8 mouse cellular contexts compared by ENCODE assay signal in genomic region chr11:100297801-100298200, GRCm38 (mm10). TPM values are rescaled to one million over a fixed set of nuclear protein-coding genes. Genes with fewer than 3 reads are reported as not detected.
DNase-seq lines count a peak whose midpoint lies in the region; ATAC-seq and TF ChIP-seq lines count a peak whose summit lies in the region.

No protein-coding gene starts in this region.

- H3K9ac ChIP-seq in heart, embryonic 11.5 days (ENCODE audit: low read depth, low read length), result no peak overlapping the region
- no peak overlapping the region for H3K9ac ChIP-seq in embryonic facial prominence, embryonic 12.5 days
- H3K9ac ChIP-seq in limb, embryonic 11.5 days (ENCODE audit: low read length), result no peak overlapping the region
- no peak overlapping the region for H3K9ac ChIP-seq in neural tube, embryonic 12.5 days

- H3K9me3 ChIP-seq in heart, embryonic 11.5 days (replicated peaks; ENCODE audit: control insufficient read depth, low read length), result no peaks in the 10 kb centered on the region
- no peaks in the 10 kb centered on the region for H3K9me3 ChIP-seq in heart, embryonic 10.5 days
- H3K9me3 ChIP-seq in embryonic facial prominence, embryonic 12.5 days, result no peaks in the 10 kb centered on the region
- H3K9me3 ChIP-seq in limb, embryonic 11.5 days (ENCODE audit: control insufficient read depth, low read length), result no peaks in the 10 kb centered on the region
- no peaks in the 10 kb centered on the region for H3K9me3 ChIP-seq in neural tube, embryonic 12.5 days

- ATAC-seq in heart, embryonic 11.5 days (replicated peaks; ENCODE audit: insufficient number of reproducible peaks, low FRiP score, low TSS enrichment), result no peak
- ATAC-seq in embryonic facial prominence, embryonic 12.5 days (ENCODE audit: insufficient number of reproducible peaks, insufficient read depth, low FRiP score, low TSS enrichment), result no peak
- ATAC-seq in limb, embryonic 11.5 days (ENCODE audit: insufficient number of reproducible peaks, low FRiP score, low TSS enrichment, low read depth), result no peak
- no peak for ATAC-seq in neural tube, embryonic 12.5 days (ENCODE audit: low FRiP score, low read depth)

- H3K4me3 ChIP-seq in heart, embryonic 11.5 days (ENCODE audit: low read depth, low read length), result no peak overlapping the region
- no peak overlapping the region for H3K4me3 ChIP-seq in heart, embryonic 10.5 days
- no peak overlapping the region for H3K4me3 ChIP-seq in C2C12 (ENCODE audit: insufficient read depth, poor library complexity, severe bottlenecking)
- H3K4me3 ChIP-seq in embryonic facial prominence, embryonic 12.5 days, result no peak overlapping the region
- H3K4me3 ChIP-seq in limb, embryonic 11.5 days (ENCODE audit: low read depth, low read length), result no peak overlapping the region
- H3K4me3 ChIP-seq in neural tube, embryonic 12.5 days, result no peak overlapping the region

- no peaks in the 10 kb centered on the region for H3K79me3 ChIP-seq in C2C12 (ENCODE audit: low read depth)

- no peaks in the 10 kb centered on the region for H3K79me2 ChIP-seq in C2C12 (ENCODE audit: control insufficient read depth, insufficient read depth)

- H3K27me3 ChIP-seq in heart, embryonic 11.5 days (ENCODE audit: control insufficient read depth, insufficient read depth, low read length), result peaks cover 3% of the 10 kb centered on the region
- peaks cover 27% of the 10 kb centered on the region for H3K27me3 ChIP-seq in heart, embryonic 10.5 days (ENCODE audit: insufficient read depth, poor library complexity, severe bottlenecking)
- no peaks in the 10 kb centered on the region for H3K27me3 ChIP-seq in C2C12 (ENCODE audit: control insufficient read depth, insufficient read depth, insufficient read length)
- H3K27me3 ChIP-seq in embryonic facial prominence, embryonic 12.5 days, result no peaks in the 10 kb centered on the region
- no peaks in the 10 kb centered on the region for H3K27me3 ChIP-seq in limb, embryonic 11.5 days (ENCODE audit: control insufficient read depth, insufficient read depth, low read length)
- no peaks in the 10 kb centered on the region for H3K27me3 ChIP-seq in neural tube, embryonic 12.5 days (replicated peaks)

- DNase-seq in heart, embryonic 10.5 days (ENCODE audit: low spot score), result no peak
- DNase-seq in limb, embryonic 11.5 days (ENCODE audit: low spot score), result no peak
- DNase-seq in cerebellum, adult 9-10 months, result no peak
- no peak for DNase-seq in layer of hippocampus, postnatal 25 days (ENCODE audit: extremely low spot score in 1 of 2, low spot score in 1 of 2)

- H3K27ac ChIP-seq in heart, embryonic 11.5 days (ENCODE audit: low read depth, low read length), result no peak overlapping the region
- no peak overlapping the region for H3K27ac ChIP-seq in heart, embryonic 10.5 days
- H3K27ac ChIP-seq in embryonic facial prominence, embryonic 12.5 days, result no peak overlapping the region
- H3K27ac ChIP-seq in limb, embryonic 11.5 days (replicated peaks; ENCODE audit: low read depth, low read length), result no peak overlapping the region
- H3K27ac ChIP-seq in neural tube, embryonic 12.5 days, result no peak overlapping the region

- H3K4me2 ChIP-seq in heart, embryonic 11.5 days, result peak overlapping the region; percentile 42
- peak overlapping the region; percentile 38 for H3K4me2 ChIP-seq in embryonic facial prominence, embryonic 12.5 days (replicated peaks)
- H3K4me2 ChIP-seq in limb, embryonic 11.5 days (ENCODE audit: low read depth, severe bottlenecking), result peak overlapping the region; percentile 24; the same call in 1 of the 2 replicates
- peak overlapping the region; percentile 45 for H3K4me2 ChIP-seq in neural tube, embryonic 12.5 days (replicated peaks)

- WGBS in heart, embryonic 11.5 days (ENCODE audit: insufficient replicate concordance), result 21% methylated on average over 5 of the region's 5 CpGs
- WGBS in heart, embryonic 10.5 days, result 28% methylated on average over 5 of the region's 5 CpGs
- 43% methylated on average over 5 of the region's 5 CpGs for WGBS in embryonic facial prominence, embryonic 12.5 days
- WGBS in limb, embryonic 11.5 days, result 38% methylated on average over 5 of the region's 5 CpGs
- 45% methylated on average over 5 of the region's 5 CpGs for WGBS in neural tube, embryonic 12.5 days

- no peak overlapping the region for H3ac ChIP-seq in C2C12 (ENCODE audit: control insufficient read depth, insufficient read length, low read depth)

- no peaks in the 10 kb centered on the region for H3K36me3 ChIP-seq in heart, embryonic 11.5 days (ENCODE audit: control insufficient read depth, insufficient read depth, low read length)
- H3K36me3 ChIP-seq in heart, embryonic 10.5 days, result no peaks in the 10 kb centered on the region
- no peaks in the 10 kb centered on the region for H3K36me3 ChIP-seq in C2C12 (ENCODE audit: control insufficient read depth, insufficient read depth)
- no peaks in the 10 kb centered on the region for H3K36me3 ChIP-seq in embryonic facial prominence, embryonic 12.5 days
- no peaks in the 10 kb centered on the region for H3K36me3 ChIP-seq in limb, embryonic 11.5 days (ENCODE audit: control insufficient read depth, insufficient read depth, low read length)
- H3K36me3 ChIP-seq in neural tube, embryonic 12.5 days, result no peaks in the 10 kb centered on the region

- peak; percentile 56 for TF ChIP-seq CTCF in C2C12 (IDR thresholded peaks at IDR 0.05; ENCODE audit: control insufficient read depth, insufficient read depth, insufficient read length)

- no peaks in the 10 kb centered on the region for H3K4me1 ChIP-seq in heart, embryonic 11.5 days (ENCODE audit: control insufficient read depth, insufficient read depth, low read length)
- H3K4me1 ChIP-seq in heart, embryonic 10.5 days, result 0 out of 2 replicates have a peak, but pooled peaks cover 4% of the 10 kb centered on the region
- H3K4me1 ChIP-seq in embryonic facial prominence, embryonic 12.5 days, result no peaks in the 10 kb centered on the region
- no peaks in the 10 kb centered on the region for H3K4me1 ChIP-seq in limb, embryonic 11.5 days (ENCODE audit: control insufficient read depth, insufficient read depth, low read length)
- peaks cover 4% of the 10 kb centered on the region for H3K4me1 ChIP-seq in neural tube, embryonic 12.5 days

TF ChIP-seq in C2C12, 6 proteins besides CTCF, POLR2A, EP300 and RAD21 (continues in another document):
- peak; percentile 16 for TF ChIP-seq MYOD1 (IDR thresholded peaks at IDR 0.05; ENCODE audit: control insufficient read depth, insufficient read length, low read depth)
- no peak for TF ChIP-seq MAX (IDR thresholded peaks at IDR 0.05)
- TF ChIP-seq USF1 (IDR thresholded peaks at IDR 0.05; ENCODE audit: low read depth), result no peak
- TF ChIP-seq MYOG (IDR thresholded peaks at IDR 0.05; ENCODE audit: control insufficient read depth, extremely low read depth, insufficient read length), result no peak

RNA-seq across cellular contexts. Expression of gene Eif1, which starts 21.9 kb away (rescaled TPM):
- 1,605 and 1,756 TPM in 2 replicates for polyA plus RNA-seq in heart, embryonic 11.5 days (2014; fragmentation: Nextera tagmentation; extraction: Ambion mirVana)
- polyA plus RNA-seq in heart, embryonic 10.5 days (2016; fragmentation: Nextera tagmentation; extraction: Ambion mirVana), result 1,444 and 1,503 TPM in 2 replicates
- 1,136 TPM for polyA plus RNA-seq in C2C12 (2012; fragmentation: generic; extraction: Trizol)
- 1,469 and 1,519 TPM in 2 replicates for polyA plus RNA-seq in embryonic facial prominence, embryonic 12.5 days (2016; fragmentation: Nextera tagmentation; extraction: Ambion mirVana)
- polyA plus RNA-seq in limb, embryonic 11.5 days (2014; fragmentation: Nextera tagmentation; extraction: Ambion mirVana), result 1,608 and 1,642 TPM in 2 replicates
- polyA plus RNA-seq in neural tube, embryonic 12.5 days (2016; fragmentation: Nextera tagmentation; extraction: Ambion mirVana), result 1,410 and 1,478 TPM in 2 replicates
- 100 to 1,000 TPM; 723 to 806 TPM for total RNA-seq in layer of hippocampus, postnatal 25 days (2021)

RNA-seq across cellular contexts. Expression of gene Krt42, which starts 28.1 kb away (rescaled TPM):
- 0.20 TPM in 1 of 2 replicates, not detected in the other for polyA plus RNA-seq in heart, embryonic 11.5 days (2014; fragmentation: Nextera tagmentation; extraction: Ambion mirVana)
- not detected in 2 replicates for polyA plus RNA-seq in heart, embryonic 10.5 days (2016; fragmentation: Nextera tagmentation; extraction: Ambion mirVana)
- polyA plus RNA-seq in C2C12 (2012; fragmentation: generic; extraction: Trizol), result not detected
- polyA plus RNA-seq in embryonic facial prominence, embryonic 12.5 days (2016; fragmentation: Nextera tagmentation; extraction: Ambion mirVana), result not detected in 2 replicates
- polyA plus RNA-seq in limb, embryonic 11.5 days (2014; fragmentation: Nextera tagmentation; extraction: Ambion mirVana), result 0.09 and 0.26 TPM in 2 replicates
- not detected in 2 replicates for polyA plus RNA-seq in neural tube, embryonic 12.5 days (2016; fragmentation: Nextera tagmentation; extraction: Ambion mirVana)
- not detected for total RNA-seq in layer of hippocampus, postnatal 25 days (2021)

RNA-seq across cellular contexts. Expression of gene Gast, which starts 36.4 kb away (rescaled TPM):
- polyA plus RNA-seq in heart, embryonic 11.5 days (2014; fragmentation: Nextera tagmentation; extraction: Ambion mirVana), result not detected in 2 replicates
- polyA plus RNA-seq in heart, embryonic 10.5 days (2016; fragmentation: Nextera tagmentation; extraction: Ambion mirVana), result not detected in 2 replicates
- not detected for polyA plus RNA-seq in C2C12 (2012; fragmentation: generic; extraction: Trizol)
- not detected in 2 replicates for polyA plus RNA-seq in embryonic facial prominence, embryonic 12.5 days (2016; fragmentation: Nextera tagmentation; extraction: Ambion mirVana)
- not detected in 2 replicates for polyA plus RNA-seq in limb, embryonic 11.5 days (2014; fragmentation: Nextera tagmentation; extraction: Ambion mirVana)
- not detected in 2 replicates for polyA plus RNA-seq in neural tube, embryonic 12.5 days (2016; fragmentation: Nextera tagmentation; extraction: Ambion mirVana)
- total RNA-seq in layer of hippocampus, postnatal 25 days (2021), result not detected

RNA-seq across cellular contexts. Expression of gene Krt17, which starts 37.0 kb away (rescaled TPM):
- polyA plus RNA-seq in heart, embryonic 11.5 days (2014; fragmentation: Nextera tagmentation; extraction: Ambion mirVana), result 0.14 and 0.82 TPM in 2 replicates
- polyA plus RNA-seq in heart, embryonic 10.5 days (2016; fragmentation: Nextera tagmentation; extraction: Ambion mirVana), result 0.17 and 0.19 TPM in 2 replicates
- 0.04 TPM for polyA plus RNA-seq in C2C12 (2012; fragmentation: generic; extraction: Trizol)
- 8.1 and 12.4 TPM in 2 replicates for polyA plus RNA-seq in embryonic facial prominence, embryonic 12.5 days (2016; fragmentation: Nextera tagmentation; extraction: Ambion mirVana)
- 11.2 and 11.6 TPM in 2 replicates for polyA plus RNA-seq in limb, embryonic 11.5 days (2014; fragmentation: Nextera tagmentation; extraction: Ambion mirVana)
- polyA plus RNA-seq in neural tube, embryonic 12.5 days (2016; fragmentation: Nextera tagmentation; extraction: Ambion mirVana), result 2.7 TPM in 2 replicates
- total RNA-seq in layer of hippocampus, postnatal 25 days (2021), result not detected

RNA-seq across cellular contexts. Expression of gene Krt16, which starts 49.1 kb away (rescaled TPM):
- not detected in 2 replicates for polyA plus RNA-seq in heart, embryonic 11.5 days (2014; fragmentation: Nextera tagmentation; extraction: Ambion mirVana)
- not detected in 2 replicates for polyA plus RNA-seq in heart, embryonic 10.5 days (2016; fragmentation: Nextera tagmentation; extraction: Ambion mirVana)
- polyA plus RNA-seq in C2C12 (2012; fragmentation: generic; extraction: Trizol), result 0.21 TPM
- not detected in 2 replicates for polyA plus RNA-seq in embryonic facial prominence, embryonic 12.5 days (2016; fragmentation: Nextera tagmentation; extraction: Ambion mirVana)
- polyA plus RNA-seq in limb, embryonic 11.5 days (2014; fragmentation: Nextera tagmentation; extraction: Ambion mirVana), result not detected in 2 replicates
- polyA plus RNA-seq in neural tube, embryonic 12.5 days (2016; fragmentation: Nextera tagmentation; extraction: Ambion mirVana), result not detected in 2 replicates
- total RNA-seq in layer of hippocampus, postnatal 25 days (2021), result not detected
